Mouse (Mus musculus) cerebellum, postnatal 14 days (tissue): ENCODE measurements around the gene Tpr.

Experiments
- DNase-seq, 2 experiments: peaks; one replicate each; pipeline ENCODE4 v3.0.0; 2021; ENCODE audit warnings: mixed read lengths in 2 of 2

The Tpr gene

DNA sequence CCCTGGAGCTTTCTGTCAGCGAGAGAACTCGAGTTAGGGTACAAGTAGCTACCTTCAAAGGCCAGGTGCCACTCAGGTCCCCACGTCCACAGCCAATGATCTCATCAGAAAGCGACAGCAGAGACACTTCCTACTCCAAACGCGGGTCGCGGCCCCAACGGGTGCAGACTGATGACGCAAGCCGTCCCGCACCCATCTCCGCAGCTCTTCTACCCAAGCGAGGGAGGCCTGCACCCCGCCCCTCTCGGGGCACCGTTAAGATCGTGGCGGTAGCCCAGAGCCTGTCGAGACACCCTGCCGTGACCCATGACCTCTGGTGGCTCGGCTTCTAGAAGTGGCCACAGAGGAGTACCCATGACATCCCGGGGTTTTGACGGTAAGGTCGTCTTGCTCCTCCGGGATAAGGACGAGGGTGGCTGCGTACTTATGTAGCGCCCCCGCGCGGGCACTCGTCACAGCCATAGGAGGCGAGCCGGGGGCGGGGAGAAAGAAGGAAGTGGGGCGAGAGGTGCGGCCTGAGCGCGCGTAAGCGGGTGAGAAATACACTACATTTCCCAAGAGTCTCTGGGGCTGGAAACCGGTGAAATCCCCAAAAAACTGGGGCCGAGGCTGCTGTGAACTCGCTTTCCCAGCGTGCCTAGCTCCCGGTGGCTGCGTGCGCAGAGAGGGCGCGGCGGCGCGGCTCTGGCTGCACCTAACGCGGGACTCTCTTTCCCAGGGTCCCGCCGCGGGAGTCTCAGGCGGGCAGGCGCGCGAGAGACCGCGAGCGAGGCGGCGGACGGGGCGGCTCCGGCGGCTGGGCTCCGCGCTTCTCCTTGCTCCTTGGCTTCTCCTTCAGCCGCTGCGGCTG is at the start of gene Tpr, which contains the start of gene Odr4:
Gene Tpr (plus strand): TSS at position 201 of the 850 bp plus-strand sequence.
Gene Odr4 (minus strand): TSS at position 443 of the 850 bp plus-strand sequence.
- peak; percentile 99 to 100 for DNase-seq

DNA sequence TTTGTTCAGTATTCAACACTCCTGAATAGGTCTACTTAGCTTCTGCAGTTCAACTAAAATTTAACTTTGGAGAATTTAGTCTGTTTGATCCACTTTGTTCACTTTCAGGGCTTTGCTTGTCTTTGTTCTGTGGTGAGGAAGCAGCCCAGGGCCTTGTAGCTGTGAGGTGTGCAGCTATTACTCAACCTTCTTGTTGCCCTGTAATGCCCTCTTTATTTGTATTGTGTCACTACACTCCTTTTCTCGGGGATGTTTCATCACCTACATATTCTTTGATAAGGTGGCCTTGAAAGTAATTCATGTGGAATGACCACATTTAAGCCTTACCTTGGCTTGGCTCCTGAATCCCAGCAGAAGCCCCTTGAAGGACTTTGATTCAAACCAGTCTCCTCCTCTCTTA is 31.8 kb upstream of the Tpr start:
- DNase-seq, result no peak

DNA sequence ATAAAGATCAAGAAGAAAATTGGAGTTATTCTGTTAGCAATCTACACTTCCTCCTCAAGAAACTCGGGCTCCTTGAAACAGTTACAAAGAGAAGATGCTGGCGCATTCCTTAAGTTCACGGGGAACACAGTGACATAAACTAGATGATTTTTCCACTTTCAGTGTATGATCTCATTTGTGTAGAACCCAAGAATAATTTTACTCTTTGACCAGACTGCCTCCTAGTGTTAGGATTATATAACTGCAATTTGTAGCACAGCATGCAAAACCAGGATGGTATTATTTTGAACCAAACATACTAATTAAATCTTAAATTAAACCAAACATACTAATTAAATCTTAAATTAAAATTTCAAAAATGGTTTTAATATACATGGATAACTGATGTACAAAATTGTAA is 19.7 kb upstream of the Tpr start:
- DNase-seq, result no peak

DNA sequence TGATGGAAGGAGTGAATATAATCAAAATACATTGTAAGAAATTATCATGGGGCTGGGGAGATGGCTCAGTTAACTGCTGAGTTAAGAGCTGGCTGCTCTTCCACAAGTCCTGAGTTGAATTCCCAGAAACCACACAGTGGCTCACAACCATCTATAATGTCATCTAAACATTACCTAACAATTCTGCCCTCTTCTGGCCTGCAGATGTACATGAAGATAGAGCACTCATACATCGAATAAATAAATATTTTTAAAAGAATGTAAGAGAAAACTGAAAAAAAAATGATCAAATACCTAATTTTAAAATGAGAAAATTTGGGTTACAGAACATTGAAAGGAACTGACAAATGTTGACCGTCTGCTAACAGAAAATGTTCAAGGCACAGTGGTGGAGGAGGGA is 18.4 kb upstream of the Tpr start:
- DNase-seq, result no peak

DNA sequence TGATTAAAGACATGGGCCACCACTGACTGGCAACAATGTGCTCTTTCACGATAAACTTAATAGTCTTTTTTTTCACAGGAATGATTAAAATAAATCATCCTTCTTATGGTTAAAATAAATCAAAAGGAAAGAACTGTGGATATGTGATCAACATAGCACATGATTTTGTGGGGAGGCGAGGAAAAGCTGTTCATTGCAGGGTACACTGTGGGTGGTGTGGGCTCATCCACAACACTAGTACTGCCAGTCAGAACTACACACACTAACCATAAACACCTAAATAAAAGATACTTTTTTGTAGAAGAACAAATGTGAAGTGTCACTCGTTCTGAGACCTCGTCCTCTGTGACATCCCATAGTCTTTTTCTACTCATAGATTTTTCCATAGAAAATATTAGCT is 8.5 kb upstream of the Tpr start:
- no peak for DNase-seq

DNA sequence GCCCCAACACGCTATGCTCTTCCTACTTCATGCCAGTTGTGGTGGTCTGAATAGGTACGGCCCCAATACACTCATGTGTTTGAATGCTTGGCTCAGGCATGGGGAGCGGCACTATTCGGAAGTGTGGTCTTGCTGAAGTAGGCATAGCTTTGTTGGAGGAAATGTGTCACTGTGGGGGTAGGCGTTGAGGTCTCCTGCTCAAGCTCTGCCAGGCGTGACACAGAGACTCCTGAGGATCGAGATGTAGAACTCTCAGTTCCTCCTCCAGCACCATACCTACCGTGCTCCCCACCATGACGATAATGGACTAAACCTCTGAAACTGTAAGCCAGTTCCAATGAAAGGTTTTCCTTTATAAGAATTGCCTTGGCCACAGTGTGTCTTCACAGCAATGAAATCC is 5.1 kb upstream of the Tpr start:
- no peak for DNase-seq

DNA sequence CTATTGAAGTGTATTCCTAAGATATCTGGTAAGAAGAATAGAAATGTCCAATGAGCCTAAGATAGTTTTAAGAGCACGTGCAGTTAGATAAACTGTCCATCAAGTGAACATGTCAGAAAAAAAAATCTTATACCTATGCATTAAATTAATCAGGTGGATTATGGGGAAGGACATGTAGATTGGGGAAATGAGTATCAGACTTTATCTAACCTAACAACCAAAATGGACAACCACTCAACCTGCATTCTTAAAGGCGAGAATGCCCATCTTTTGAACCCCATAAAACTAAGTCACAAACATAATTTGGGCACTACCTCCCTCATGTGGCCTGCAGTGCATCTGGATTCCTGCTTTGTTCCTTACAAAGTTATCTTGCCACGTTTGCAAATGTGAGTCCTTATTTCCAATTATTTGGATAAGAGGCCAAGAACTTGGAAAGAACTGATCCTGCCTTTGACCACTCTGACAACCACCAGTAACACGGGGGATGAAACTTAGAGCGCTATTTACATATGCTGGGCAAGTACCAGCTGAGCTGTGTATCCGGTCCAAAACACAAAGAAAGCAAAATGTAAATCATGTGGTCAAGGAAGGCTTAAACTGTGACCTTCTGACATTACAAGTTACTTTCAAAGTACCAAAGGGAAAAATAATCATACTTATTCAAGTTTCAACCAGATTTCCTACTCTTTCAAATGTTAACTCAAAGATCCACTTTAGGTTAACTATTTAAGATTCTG is 3.1 kb upstream of the Tpr start:
- DNase-seq, result no peak

DNA sequence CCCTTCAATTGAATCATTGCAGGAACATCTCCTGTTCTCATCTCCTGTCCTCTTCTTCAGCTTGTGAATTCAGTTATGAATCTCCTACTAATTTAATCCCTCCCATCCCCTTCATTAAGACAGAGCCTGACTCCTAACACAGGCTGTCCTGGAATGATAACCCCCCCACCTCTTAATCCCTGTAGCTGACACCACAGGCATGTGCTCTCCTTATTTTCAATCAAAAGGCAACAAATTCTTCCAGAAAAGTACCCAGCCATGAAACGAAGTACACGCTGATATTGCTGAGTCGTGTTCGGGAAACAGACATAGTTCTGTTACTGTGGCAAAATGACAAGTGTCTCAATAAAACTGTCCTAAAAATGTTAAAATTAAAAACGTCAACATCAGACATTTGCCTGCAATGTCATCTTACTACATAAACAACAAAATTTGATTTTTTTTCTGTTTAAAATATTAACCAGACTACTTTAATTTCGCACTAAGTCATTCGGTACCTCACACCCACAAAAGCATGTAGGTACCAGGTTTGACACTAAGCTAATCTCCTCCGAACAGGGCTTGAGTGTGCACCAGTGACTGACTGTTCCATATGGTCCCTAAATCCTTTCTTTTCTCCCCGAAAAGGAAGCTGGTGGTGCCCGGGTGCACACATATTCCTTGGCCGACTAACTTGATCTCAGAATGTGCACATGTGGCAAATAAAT is 554 bp upstream of the Tpr start:
- peak; percentile 5 to 13 for DNase-seq

DNA sequence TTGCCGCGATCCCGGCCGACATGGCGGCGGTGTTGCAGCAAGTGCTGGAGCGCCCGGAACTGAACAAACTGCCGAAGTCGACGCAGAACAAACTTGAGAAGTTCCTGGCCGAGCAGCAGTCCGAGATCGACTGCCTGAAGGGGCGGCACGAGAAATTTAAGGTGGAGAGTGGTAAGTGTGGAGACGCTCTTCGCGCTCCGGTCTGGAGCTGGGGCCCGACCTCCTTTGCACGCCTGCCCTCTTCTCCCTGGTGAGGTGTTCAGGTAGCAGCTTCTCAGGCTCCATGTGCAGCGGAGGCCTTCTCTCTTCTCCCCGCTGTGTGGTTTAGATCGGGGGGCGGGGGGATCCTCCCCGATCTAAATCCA is 832 bp downstream of the Tpr start:
- DNase-seq, result no peak

DNA sequence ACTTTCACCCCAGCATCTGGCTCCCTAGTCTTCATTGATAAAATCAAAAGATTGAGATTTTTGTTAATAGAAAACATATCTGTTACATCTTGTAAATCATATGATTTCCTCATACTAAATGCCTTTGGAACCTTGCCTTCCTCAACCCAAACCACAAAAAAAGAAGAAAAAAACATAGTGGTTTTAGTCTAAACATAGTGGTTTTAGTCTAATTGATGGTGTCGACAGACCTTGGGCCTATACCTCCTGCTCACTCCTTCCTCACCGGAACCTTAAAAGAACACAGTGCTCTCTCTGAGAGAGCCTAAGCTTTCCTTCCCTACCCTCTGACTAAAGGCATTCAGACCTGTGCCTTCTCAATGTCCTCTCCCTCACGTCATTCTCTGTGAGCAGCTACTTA is 3.4 kb downstream of the Tpr start:
- DNase-seq, result no peak

DNA sequence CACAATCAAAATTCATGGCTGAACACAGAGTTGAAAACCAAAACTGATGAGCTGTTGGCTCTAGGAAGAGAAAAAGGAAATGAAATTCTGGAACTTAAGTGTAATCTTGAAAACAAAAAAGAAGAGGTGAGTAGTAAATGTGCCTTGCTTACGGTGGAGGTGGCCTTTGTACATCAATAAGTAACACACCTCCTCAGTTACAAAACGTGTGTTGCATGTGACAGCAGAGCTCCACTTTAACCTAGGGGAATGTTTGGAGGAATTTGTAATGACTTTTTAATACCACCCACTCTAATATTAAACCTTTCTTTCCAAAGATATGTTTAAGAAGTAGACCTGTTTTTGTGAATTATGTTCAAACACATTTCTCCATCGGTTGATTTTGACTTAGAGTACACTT is 11.3 kb downstream of the Tpr start:
- no peak for DNase-seq

DNA sequence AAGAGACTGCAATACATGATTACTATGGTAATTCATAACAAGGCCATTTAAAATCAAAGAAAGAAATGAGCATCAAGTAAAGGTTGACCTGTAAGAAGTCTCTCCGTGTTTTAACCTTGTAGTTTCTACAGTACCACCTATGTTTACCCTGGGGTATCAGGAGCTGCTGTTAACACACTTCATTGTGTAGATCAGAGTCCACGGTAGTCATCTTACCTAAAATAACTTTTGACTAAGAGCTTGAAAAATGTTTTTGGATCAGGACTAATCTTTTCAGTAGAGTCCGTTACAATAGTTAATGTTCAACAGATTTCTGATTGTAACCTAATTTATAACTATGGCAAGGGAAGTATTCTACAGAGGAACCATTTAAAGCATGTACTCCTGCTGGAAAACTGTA is 11.9 kb downstream of the Tpr start:
- DNase-seq, result no peak

DNA sequence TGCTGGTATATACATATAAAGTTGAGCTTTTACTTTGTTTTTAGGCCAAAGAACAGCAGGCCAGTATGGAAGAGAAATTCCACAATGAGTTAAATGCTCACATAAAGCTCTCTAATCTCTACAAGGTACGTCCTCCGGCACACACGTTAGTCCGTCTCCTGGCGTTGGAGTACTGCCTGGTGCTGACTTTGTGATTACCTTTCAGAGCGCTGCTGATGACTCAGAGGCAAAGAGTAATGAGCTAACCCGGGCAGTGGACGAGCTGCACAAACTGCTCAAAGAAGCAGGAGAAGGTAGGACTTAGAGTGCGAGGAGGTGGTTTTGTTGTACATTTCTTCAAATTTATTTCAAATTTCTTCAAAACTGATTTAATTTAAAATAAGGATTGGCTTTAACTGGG is 14.6 kb downstream of the Tpr start:
- no peak for DNase-seq

DNA sequence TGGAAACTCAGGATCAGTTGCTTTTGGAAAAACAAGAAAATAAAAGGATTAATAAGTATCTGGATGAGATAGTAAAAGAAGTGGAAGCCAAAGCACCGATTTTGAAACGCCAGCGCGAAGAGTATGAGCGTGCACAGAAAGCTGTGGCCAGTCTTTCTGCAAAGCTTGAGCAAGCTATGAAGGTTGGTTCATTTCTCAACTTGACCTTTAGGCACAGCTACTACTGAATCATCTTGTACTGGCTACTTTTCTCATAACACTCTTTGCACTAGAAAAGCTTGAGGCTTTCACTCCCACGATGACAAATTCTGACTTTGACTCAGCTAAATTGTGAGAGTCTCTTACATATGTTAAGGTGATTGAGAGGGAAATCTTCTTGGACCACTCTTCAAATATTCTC is 17.4 kb downstream of the Tpr start:
- no peak for DNase-seq

DNA sequence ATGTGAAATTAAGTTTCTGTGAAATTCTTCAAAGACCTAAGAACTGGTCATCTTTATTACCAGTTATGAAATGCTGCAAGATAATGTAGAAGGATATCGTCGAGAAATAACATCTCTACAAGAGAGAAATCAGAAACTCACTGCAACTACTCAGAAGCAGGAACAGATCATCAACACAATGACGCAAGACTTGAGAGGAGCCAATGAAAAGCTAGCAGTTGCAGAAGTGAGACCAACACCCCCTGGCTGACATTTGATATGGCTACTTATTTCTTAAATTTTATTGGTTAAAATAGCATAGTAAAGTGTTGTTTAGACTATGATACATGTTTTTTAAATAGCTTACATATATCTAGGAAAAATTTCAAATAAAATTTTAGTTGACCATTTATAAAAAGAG is 23.4 kb downstream of the Tpr start:
- no peak for DNase-seq

DNA sequence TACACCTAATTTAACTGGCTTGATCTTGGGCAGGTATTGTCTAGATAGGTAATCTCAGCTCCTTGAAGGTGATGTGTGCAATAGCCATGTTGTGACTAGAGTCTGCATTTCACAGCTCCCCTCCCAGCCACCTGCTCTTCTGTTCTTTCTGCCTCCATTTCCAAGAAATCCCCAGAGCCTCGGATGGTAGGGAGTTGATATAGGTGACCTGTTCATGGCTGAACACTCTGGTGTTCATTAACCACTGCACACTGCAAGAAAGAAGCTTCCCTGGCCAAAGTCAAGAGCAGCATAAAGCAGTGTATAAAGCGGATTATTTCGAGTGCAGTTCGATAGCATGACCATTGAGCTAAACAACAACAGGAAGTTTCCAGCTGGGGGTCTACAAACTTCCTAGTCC is 25.8 kb downstream of the Tpr start:
- no peak for DNase-seq

DNA sequence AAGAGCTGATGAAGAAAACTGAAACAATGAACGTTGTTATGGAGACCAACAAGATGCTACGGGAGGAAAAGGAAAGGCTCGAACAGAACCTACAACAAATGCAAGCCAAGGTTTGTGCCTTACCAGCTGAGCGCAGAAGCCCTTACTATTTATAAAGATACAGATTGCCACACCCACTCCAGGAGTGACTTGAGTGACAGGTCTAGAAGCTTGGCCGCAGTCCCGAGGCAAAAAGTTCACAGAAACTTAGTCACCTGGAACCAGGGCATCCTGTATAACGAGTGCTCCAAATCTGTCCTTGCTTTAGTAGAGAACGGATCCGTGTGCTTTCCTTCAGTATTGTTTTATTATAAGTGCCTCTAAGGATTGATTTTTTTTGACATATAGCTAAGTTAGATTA is 33.0 kb downstream of the Tpr start:
- no peak for DNase-seq

DNA sequence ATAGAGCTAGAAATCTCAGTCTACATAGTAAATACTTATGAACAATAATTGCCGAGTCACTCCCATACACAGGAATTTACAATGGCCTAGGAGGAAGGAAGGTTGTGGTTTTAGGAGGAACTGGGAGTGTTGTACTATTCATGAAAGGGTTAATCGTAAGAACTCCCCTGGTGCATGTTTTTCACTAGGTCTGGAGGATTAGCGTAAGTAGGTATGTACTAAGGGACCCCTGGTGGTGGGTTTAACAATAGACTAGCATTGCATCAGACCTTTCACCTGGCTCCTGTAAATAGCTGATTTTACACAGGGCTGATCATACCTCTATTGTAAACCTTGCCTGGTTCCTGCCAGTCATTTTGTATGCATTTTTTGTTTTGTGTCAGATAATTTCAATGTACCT is 33.6 kb downstream of the Tpr start:
- no peak for DNase-seq

DNA sequence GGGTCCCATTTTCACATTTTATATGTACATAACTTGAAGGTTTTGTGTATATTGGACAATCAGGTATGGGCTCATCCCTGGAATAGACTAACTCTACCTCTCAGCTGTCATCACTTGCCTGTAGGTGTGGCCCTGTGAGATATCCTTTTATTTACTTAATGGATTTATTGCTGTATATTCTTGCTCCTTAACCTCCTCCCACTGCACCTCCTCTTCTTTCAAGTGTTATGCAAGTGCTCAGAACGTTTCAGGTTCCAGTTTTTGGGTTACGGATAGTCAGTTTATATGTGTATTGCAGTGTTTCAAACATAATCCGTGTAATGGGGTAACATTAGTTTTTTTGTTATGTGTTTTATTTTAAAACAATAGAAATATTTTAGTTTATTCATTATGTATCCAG is 46.0 kb downstream of the Tpr start:
- no peak for DNase-seq

DNA sequence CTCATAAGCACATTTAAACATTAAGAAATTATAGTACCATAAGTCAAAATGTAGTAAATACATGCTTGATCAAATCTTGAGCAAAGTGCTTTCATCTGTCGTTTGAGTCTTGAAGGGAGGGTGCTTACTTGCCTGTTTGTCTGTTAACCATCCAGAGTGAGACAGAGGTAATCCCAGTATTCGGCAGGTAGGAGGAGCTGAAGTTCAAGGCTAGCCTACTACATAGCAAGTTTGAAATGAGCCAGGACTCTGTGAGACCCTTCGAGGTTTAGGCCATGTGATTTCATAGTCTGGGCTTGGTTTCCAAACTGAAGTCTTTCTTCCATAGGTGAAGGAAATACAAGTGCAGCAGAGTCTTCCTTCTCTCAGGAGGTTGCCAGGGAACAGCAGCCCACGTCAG is 49.1 kb downstream of the Tpr start:
- no peak for DNase-seq

DNA sequence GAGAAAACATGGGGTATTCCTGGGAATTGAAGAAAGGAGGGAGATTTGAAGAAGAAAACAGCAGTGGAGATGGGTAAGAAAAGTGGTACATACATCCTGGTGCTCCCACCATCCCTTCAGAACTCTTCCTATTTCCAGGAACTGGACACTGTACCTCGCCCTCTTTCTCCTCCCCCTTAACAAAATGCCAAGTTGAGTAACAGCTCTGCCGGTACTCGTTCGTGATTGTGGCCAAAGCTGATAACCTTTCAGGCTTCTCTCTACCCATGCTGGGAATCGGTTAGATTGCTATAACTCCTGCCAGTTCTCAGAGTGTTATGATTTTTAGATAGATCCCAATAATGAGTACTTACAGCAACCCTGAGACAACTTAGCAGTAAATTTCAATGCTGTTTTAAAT is 66.3 kb downstream of the Tpr start:
- DNase-seq, result no peak

DNA sequence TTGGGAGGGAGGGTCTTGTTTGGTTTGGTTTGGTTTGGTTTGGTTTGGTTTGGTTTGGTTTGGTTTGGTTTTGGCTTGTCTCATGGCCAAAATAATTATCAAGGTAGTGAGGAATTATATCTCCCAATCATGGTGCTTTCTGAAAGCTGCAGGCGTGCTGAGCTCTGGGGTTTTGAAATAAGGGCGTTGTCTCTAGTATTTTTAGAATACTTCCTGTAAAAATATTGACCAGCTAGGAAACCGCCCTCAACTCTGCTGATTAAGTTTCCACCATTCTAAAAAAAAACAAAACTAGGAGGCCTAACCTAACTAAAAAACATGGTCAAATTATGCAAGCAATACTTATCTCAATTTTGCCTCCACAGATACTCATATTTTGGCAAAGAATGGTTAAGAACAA is 67.0 kb downstream of the Tpr start:
- DNase-seq, result no peak

DNA sequence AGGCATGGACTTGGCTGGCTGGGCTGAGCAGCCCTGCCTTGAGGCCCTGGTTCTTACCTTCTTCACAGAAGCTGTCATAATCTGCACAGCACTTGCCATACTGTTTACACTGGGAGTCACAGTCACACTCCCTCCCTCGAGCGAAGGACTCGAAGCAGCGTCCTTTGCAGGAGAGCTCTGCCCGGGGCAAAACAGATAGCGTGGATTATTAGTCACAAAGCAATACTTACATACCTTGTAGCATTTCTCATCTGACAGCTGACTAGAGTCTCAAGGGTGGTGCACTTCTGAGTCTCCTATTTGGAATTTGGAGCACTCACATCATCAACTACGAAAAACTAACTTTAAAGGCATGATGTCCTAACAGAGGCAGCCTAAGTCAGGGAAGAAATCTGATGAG is 68.0 kb downstream of the Tpr start:
- DNase-seq, result no peak

DNA sequence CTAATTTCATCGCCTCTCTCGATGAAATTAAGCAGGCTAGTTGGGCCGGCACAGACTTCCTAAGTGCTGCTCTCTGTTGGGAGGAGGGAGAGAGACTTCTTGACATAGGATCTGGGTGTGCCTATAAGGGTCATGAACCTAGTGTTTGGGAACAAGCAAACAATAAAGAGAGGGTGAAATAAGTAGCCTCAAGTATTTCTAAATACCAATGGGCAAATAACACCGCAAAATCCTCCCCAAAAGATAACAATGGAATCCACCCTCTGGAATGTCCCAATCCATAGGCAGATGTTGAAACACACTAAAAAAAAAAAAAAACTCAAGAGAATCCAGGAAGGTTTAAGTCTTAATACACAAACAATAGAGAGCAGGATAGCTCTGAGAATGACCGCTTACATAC is 70.4 kb downstream of the Tpr start:
- no peak for DNase-seq
